Mouse (Mus musculus) right cerebral cortex, postnatal 14 days (tissue): ENCODE measurements around the gene Gsta1.
"Not testable (repeated sequence)": the region's sequence is repeated elsewhere in the genome, so short reads cannot be mapped to it uniquely, and the experiment has no call there.

ENCODE experiments used
- DNase-seq: peaks from one replicate; pipeline ENCODE4 v3.0.0; 2022

Gsta1 gene

GRCm38 (mm10) chr9:78230461-78230860 lies at the start of gene Gsta1:
Gsta1 (plus strand) TSS chr9:78230656.
- DNase-seq = not testable (repeated sequence)

- DNase-seq = not testable (repeated sequence)
Observed at GRCm38 (mm10) chr9:78182474-78182873, 48.0 kb upstream of the Gsta1 start, which contains the start of gene Gsta4. Gsta4 (plus strand) TSS chr9:78182774.

- no peak for DNase-seq
Observed at GRCm38 (mm10) chr9:78185686-78186085, 44.8 kb upstream of the Gsta1 start.

GRCm38 (mm10) chr9:78188910-78189309 lies 41.5 kb upstream of the Gsta1 start:
- no peak for DNase-seq

GRCm38 (mm10) chr9:78190651-78191634 lies 39.5 kb upstream of the Gsta1 start:
- no peak for DNase-seq

DNA sequence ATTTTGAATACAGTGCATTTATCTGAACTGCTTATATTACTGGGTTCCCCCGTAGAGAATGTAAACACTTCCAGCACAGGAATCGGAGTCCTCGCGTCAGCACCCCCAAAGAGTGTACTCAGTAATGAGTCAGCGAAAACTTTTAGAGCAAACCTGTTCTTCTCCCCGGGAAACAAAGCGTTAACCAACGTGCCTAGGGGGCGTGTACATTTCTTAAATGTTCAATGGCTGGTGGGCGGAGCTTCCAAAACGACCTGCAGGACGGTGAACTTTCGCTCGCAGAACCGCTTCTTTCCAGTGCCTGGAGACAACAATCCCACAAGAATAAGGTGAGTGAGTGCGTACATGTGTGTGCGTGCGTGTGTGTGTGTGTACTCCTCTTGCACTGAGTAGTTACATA lies 38.7 kb upstream of the Gsta1 start:
- peak; percentile 22 for DNase-seq

GRCm38 (mm10) chr9:78193902-78194597 lies 36.4 kb upstream of the Gsta1 start:
- DNase-seq = peak; percentile 44

- DNase-seq = peak; percentile 38
Observed at GRCm38 (mm10) chr9:78195034-78195433, 35.4 kb upstream of the Gsta1 start.

GRCm38 (mm10) chr9:78197801-78198200 lies 32.7 kb upstream of the Gsta1 start:
- no peak for DNase-seq

DNA sequence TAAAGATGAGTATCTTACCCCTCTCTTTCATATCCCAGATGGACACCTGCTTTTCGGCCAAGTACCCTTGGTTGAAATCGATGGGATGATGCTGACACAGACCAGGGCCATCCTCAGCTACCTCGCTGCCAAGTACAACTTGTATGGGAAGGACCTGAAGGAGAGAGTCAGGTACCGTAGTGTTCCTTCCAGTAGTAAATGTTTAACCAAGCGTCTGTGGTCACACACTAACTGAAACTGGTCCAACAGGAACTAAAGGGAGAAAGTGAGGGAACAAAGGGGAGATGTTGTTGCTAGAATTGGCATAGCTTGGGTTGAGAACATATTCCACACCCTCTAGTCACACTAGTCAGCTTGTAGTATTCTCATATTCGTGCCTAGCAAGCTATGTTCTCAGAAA lies 26.3 kb upstream of the Gsta1 start:
- no peak for DNase-seq

- DNase-seq = no peak
Observed at GRCm38 (mm10) chr9:78208956-78209355, 21.5 kb upstream of the Gsta1 start.

DNA sequence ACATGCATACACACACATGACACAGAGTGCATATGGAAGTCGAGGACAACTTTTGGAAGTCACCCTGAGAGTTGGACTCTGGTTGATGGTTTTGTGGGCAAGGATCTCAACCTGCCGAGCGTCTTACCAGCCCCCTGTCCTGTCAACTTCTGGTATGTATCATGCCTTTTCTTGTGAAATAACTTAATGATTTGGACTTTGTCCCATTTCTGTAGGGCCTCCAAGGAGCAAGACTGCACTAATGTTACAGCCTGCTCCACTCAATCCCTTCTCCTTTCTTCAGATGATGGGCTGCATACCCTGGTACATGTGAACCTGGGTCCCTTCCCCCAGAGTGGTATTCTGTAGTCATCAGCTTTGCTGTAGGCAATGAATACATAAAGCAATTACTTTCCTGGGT lies 20.4 kb upstream of the Gsta1 start:
- DNase-seq = no peak

DNA sequence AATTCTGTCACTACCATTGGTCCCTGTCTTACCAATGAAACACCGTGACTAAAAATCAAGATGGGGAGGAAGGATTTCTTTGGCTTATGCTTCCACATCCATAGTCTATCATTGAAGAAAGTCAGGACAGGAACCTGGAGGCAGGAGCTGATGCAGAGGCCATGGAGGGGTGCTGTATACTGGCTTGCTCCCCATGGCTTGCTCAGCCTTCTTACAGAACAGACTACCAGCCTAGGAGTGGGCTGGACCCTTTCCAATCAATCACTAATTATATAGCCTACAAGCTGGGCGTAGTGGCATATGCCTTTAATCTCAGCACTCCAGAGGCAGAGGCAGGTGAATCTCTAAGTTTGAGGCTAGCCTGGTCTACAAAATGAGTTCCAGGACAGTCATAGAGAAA lies 19.6 kb upstream of the Gsta1 start:
- DNase-seq = no peak

DNA sequence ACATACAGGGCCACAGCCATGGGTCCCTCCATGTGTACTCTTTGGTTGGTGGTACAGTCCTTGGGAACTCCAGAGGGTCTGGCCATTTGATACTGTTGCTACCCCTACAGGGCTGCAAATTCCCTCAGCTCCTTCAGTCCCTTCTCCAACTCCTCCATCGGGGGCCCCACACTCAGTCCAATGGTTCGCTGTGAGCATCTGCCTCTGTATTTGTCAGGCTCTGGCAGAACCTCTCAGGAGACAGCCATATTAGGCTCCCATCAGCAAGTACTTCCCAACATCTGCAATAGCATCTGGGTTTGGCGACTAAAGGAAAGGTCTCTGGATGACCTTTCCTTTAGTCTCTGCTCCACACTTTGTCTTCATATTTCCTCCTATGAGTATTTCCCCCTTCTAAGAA lies 18.9 kb upstream of the Gsta1 start:
- no peak for DNase-seq

DNA sequence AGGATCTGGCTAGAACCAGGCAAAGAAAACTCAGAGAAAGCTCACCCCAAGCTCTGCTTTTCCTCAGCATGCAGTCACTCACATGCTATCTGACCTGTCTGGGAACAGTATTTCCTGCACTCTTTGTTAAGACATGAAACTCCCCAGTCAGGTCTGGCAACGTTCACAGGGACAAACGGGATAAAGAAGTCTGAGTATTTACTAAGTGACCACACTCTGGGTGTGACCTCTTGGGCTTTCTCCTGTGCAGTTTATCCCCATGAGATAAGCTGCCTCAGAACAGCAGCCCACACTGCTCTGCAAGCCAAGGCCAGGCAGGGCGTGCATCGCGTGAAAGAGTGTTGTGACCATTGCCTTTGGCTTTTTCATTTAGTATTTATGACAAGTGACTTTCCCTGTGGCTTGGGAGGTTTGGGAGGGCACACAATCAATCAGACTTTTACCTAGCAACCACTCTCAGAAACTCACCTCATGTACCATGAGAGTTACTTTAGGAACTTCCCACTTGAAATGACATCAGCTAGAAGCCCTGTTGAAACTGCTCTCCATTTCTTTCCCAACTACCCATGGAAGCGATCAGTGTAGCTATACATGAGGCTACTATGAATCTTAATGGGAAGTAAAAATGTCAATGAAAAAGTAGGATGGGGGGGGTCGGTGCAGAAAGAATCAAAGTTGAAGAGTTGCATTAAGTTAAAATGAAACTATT lies 18.0 kb upstream of the Gsta1 start:
- no peak for DNase-seq

- DNase-seq = no peak
Observed at GRCm38 (mm10) chr9:78217074-78217473, 13.4 kb upstream of the Gsta1 start.

DNA sequence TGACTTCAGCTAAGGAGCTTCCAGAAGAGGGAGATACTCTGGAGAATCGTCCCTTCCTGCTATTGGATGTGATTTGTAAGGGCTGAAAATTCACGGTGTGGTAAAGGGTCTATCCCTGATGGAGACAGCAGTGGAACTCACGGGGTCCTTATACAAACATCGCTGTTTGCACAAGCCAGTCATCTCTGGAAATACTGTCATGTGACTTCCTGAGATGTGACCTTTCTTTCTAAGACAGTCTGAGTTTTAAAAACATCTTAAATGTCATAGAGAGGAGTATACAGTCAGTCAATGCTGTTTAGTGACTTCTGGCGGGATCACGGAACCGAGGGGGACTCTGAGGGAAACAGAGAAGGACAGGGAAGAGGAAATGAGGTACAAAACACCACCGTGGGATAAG lies 7.8 kb upstream of the Gsta1 start:
- DNase-seq = no peak

DNA sequence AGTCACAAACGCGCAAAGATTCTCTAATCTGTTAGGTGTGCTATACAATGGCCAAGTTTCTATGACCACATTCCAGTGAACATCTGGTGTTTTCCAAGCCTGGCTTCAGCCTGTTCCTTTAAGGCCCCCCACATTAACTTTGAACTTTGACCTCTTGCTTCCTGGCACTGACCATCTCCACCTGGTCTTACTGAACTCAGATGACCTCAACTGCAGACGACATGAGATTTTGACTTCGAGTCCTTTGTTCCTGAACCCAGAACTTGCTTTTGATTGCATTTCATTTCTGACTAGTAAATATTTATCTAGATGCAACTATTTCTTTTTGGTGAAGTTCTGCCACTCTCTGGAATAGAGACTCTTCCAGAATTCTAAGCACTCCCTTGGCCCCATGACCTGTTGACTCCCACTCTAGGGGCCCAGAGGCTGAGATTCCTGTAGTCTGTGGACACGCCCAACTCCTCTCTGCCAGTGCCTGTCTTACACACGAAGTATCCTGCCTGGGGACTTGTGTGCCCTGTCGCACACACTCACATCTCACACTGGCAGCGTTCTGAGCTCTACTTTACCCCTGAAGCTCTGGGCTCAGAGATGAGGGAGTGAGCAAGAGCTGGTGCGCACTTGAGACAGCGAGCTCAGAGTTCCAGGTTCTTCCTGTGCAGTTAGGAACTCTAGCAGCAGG lies 7.1 kb upstream of the Gsta1 start:
- no peak for DNase-seq

- DNase-seq = no peak
Observed at GRCm38 (mm10) chr9:78224418-78224817, 6.0 kb upstream of the Gsta1 start.

GRCm38 (mm10) chr9:78225304-78225703 lies 5.2 kb upstream of the Gsta1 start:
- no peak for DNase-seq

GRCm38 (mm10) chr9:78228122-78228521 lies 2.3 kb upstream of the Gsta1 start:
- no peak for DNase-seq

DNA sequence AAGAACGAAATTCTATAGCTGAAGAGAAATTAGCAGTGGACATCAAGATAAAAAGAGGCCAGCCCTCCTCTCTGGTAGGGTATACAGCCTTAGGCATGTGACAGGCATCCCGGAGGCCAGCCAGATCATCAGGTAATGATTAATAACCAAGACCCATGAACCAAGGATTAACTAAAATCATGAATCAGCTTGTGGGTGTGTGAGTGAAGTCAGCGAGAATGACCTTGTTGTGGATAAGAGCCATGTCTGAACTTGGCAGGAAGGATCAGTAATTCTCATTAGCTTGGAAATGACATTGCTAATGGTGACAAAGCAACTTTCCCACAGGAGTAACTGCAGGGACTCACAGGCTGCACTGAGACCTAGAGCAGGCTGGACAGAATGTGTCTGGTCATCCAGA lies 798 bp upstream of the Gsta1 start:
- not testable (repeated sequence) for DNase-seq
